Mouse (Mus musculus) liver, postnatal 0 days (tissue): ENCODE results near the gene Mad2l1bp.

ENCODE experiments used
- CTCF ChIP-seq: sonication (generic); IDR thresholded peaks from 2 replicates; pipeline ENCODE4 v1.5.1; 2016; ENCODE audit warnings: antibody characterized with exemption, low read depth
- EP300 ChIP-seq: IDR thresholded peaks from 2 replicates; pipeline ENCODE4 v1.6.1; 2016; ENCODE audit warnings: antibody characterized with exemption, low read depth, mild to moderate bottlenecking

DNA sequence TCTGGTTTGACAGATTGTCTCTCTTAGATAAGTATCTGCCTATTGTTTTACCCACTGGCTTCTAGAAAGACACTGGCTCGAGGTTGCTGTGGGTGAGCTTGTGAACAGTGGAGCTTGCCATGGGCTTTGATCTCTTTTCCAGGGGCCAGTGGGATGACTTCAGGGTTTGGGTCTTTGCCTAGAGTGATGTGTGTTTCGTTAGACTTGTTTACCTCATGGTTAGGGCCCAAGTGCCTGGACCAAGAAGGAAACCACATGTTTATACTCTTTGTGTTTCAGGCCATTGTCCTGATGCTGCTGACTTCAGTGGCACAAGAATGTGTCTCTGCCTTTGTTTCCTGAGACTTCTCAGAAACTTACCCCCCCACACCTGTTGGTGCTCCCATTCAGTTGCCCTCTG lies 37.9 kb downstream of the Mad2l1bp start:
- TF ChIP-seq EP300 (no peak), CTCF (no peak)
